Mouse (Mus musculus) megakaryocyte-erythroid progenitor cell, adult 5 weeks (primary cell): Measurements from ENCODE around the gene Gm38393. TPM values are rescaled to one million over a fixed set of nuclear protein-coding genes. Genes with fewer than 3 reads are reported as not detected.

Experiments used
- polyA plus RNA-seq: library from polyadenylated mRNA; stranded (reverse); fragments of >175 nt; gene quantifications from 2 replicates; pipeline ENCODE4 v1.2.3, GENCODE M21; 2012

Gene Gm38393
- polyA plus RNA-seq: 0.05 TPM in 1 of 2 replicates, not detected in the other

GRCm38 (mm10) chr7:60004606-60005330, at the start of gene Gm38393, which contains the start of gene Snurf:
Gm38393 (minus strand) TSS chr7:60005064.
Snurf (minus strand) TSS chr7:60005049.

Other genes starting within 250 kb of the Gm38393 start
- gene Snurf, start within 50 bp of the Gm38393 start, polyA plus RNA-seq: not detected in 2 replicates
- 0.04 TPM in 1 of 2 replicates, not detected in the other for gene Snrpn, start 135.2 kb upstream of the Gm38393 start, polyA plus RNA-seq